Mouse (Mus musculus): ENCODE results near the gene Nlrx1. TPM values are rescaled to one million over a fixed set of nuclear protein-coding genes. Genes with fewer than 3 reads are reported as not detected.

Nlrx1 gene
- polyA plus RNA-seq, 1 experiment: 6.6 TPM

GRCm38 (mm10) chr9:44269973-44270372 is 1.6 kb upstream of the Nlrx1 start:
- Histone ChIP-seq H3K4me1 (ENCODE audit: control insufficient read depth, insufficient read depth, low read length) (peaks cover 16% of the 10 kb centered on the region), H3K4me3 (ENCODE audit: insufficient read depth, low read length) (no peak overlapping the region), H3K27ac (ENCODE audit: insufficient read depth, low read depth, low read length) (no peak overlapping the region)
- no peak for TF ChIP-seq POLR2A (IDR thresholded peaks at IDR 0.05; ENCODE audit: borderline replicate concordance, low read depth, low read length)
- no peak for TF ChIP-seq CTCF (IDR thresholded peaks at IDR 0.05; ENCODE audit: low read depth, low read length)

- Histone ChIP-seq H3K4me3 (ENCODE audit: insufficient read depth, low read length) (no peak overlapping the region), H3K27ac (ENCODE audit: insufficient read depth, low read depth, low read length) (no peak overlapping the region), H3K4me1 (ENCODE audit: control insufficient read depth, insufficient read depth, low read length) (peaks cover 16% of the 10 kb centered on the region)
- TF ChIP-seq CTCF (IDR thresholded peaks at IDR 0.05; ENCODE audit: low read depth, low read length) (peak; percentile 46), POLR2A (IDR thresholded peaks at IDR 0.05; ENCODE audit: borderline replicate concordance, low read depth, low read length) (no peak)
Measured at GRCm38 (mm10) chr9:44269077-44269476, 678 bp upstream of the Nlrx1 start.

GRCm38 (mm10) chr9:44268027-44268360 is 405 bp downstream of the Nlrx1 start:
- no peak overlapping the region for H3K27ac ChIP-seq (ENCODE audit: insufficient read depth, low read depth, low read length)
- H3K4me3 ChIP-seq (ENCODE audit: insufficient read depth, low read length): peak overlapping the region; percentile 54

GRCm38 (mm10) chr9:44267319-44268026 is 926 bp downstream of the Nlrx1 start:
- H3K27ac ChIP-seq (ENCODE audit: insufficient read depth, low read depth, low read length): no peak overlapping the region
- no peak for TF ChIP-seq CTCF (IDR thresholded peaks at IDR 0.05; ENCODE audit: low read depth, low read length)
- H3K4me1 ChIP-seq (ENCODE audit: control insufficient read depth, insufficient read depth, low read length): peaks cover 16% of the 10 kb centered on the region

More at GRCm38 (mm10) chr9:44268027-44268360, 405 bp downstream of the Nlrx1 start:
- TF ChIP-seq CTCF (IDR thresholded peaks at IDR 0.05; ENCODE audit: low read depth, low read length) (peak; percentile 15; the same call in 1 of the 2 replicates), POLR2A (IDR thresholded peaks at IDR 0.05; ENCODE audit: borderline replicate concordance, low read depth, low read length) (no peak)
- peaks cover 16% of the 10 kb centered on the region for H3K4me1 ChIP-seq (ENCODE audit: control insufficient read depth, insufficient read depth, low read length)

GRCm38 (mm10) chr9:44266478-44267226 is 1.7 kb downstream of the Nlrx1 start:
- H3K4me1 ChIP-seq (ENCODE audit: control insufficient read depth, insufficient read depth, low read length): peaks cover 16% of the 10 kb centered on the region
- no peak overlapping the region for H3K27ac ChIP-seq (ENCODE audit: insufficient read depth, low read depth, low read length)
- no peak overlapping the region for H3K4me3 ChIP-seq (ENCODE audit: insufficient read depth, low read length)
- no peak for TF ChIP-seq POLR2A (IDR thresholded peaks at IDR 0.05; ENCODE audit: borderline replicate concordance, low read depth, low read length)
- no peak for TF ChIP-seq CTCF (IDR thresholded peaks at IDR 0.05; ENCODE audit: low read depth, low read length)

More at GRCm38 (mm10) chr9:44267319-44268026, 926 bp downstream of the Nlrx1 start:
- peak overlapping the region; percentile 54 for H3K4me3 ChIP-seq (ENCODE audit: insufficient read depth, low read length)

- Histone ChIP-seq H3K4me1 (ENCODE audit: control insufficient read depth, insufficient read depth, low read length) (peaks cover 21% of the 10 kb centered on the region), H3K4me3 (ENCODE audit: insufficient read depth, low read length) (no peak overlapping the region), H3K27ac (ENCODE audit: insufficient read depth, low read depth, low read length) (no peak overlapping the region)
- TF ChIP-seq POLR2A (IDR thresholded peaks at IDR 0.05; ENCODE audit: borderline replicate concordance, low read depth, low read length): no peak
- TF ChIP-seq CTCF (IDR thresholded peaks at IDR 0.05; ENCODE audit: low read depth, low read length): no peak
Measured at GRCm38 (mm10) chr9:44261388-44261787, 7.0 kb downstream of the Nlrx1 start.

GRCm38 (mm10) chr9:44259014-44259413 is 9.4 kb downstream of the Nlrx1 start:
- peaks cover 24% of the 10 kb centered on the region for H3K4me1 ChIP-seq (ENCODE audit: control insufficient read depth, insufficient read depth, low read length)
- TF ChIP-seq CTCF (IDR thresholded peaks at IDR 0.05; ENCODE audit: low read depth, low read length) (no peak), POLR2A (IDR thresholded peaks at IDR 0.05; ENCODE audit: borderline replicate concordance, low read depth, low read length) (no peak)
- H3K4me3 ChIP-seq (ENCODE audit: insufficient read depth, low read length): no peak overlapping the region
- H3K27ac ChIP-seq (ENCODE audit: insufficient read depth, low read depth, low read length): no peak overlapping the region

GRCm38 (mm10) chr9:44256213-44256612 is 12.2 kb downstream of the Nlrx1 start:
- TF ChIP-seq CTCF (IDR thresholded peaks at IDR 0.05; ENCODE audit: low read depth, low read length) (no peak), POLR2A (IDR thresholded peaks at IDR 0.05; ENCODE audit: borderline replicate concordance, low read depth, low read length) (no peak)
- Histone ChIP-seq H3K4me1 (ENCODE audit: control insufficient read depth, insufficient read depth, low read length) (peaks cover 24% of the 10 kb centered on the region), H3K27ac (ENCODE audit: insufficient read depth, low read depth, low read length) (no peak overlapping the region), H3K4me3 (ENCODE audit: insufficient read depth, low read length) (no peak overlapping the region)

- TF ChIP-seq CTCF (IDR thresholded peaks at IDR 0.05; ENCODE audit: low read depth, low read length) (no peak), POLR2A (IDR thresholded peaks at IDR 0.05; ENCODE audit: borderline replicate concordance, low read depth, low read length) (no peak)
- no peak overlapping the region for H3K27ac ChIP-seq (ENCODE audit: insufficient read depth, low read depth, low read length)
- H3K4me1 ChIP-seq (ENCODE audit: control insufficient read depth, insufficient read depth, low read length): peaks cover 24% of the 10 kb centered on the region
- no peak overlapping the region for H3K4me3 ChIP-seq (ENCODE audit: insufficient read depth, low read length)
Measured at GRCm38 (mm10) chr9:44255136-44255521, 13.3 kb downstream of the Nlrx1 start.

- no peak overlapping the region for H3K4me3 ChIP-seq (ENCODE audit: insufficient read depth, low read length)
- peaks cover 24% of the 10 kb centered on the region for H3K4me1 ChIP-seq (ENCODE audit: control insufficient read depth, insufficient read depth, low read length)
- H3K27ac ChIP-seq (ENCODE audit: insufficient read depth, low read depth, low read length): no peak overlapping the region
- no peak for TF ChIP-seq CTCF (IDR thresholded peaks at IDR 0.05; ENCODE audit: low read depth, low read length)
- no peak for TF ChIP-seq POLR2A (IDR thresholded peaks at IDR 0.05; ENCODE audit: borderline replicate concordance, low read depth, low read length)
Measured at GRCm38 (mm10) chr9:44254508-44255135, 13.8 kb downstream of the Nlrx1 start.

Measured in bone marrow macrophage, adult 2 months (primary cell).